Mouse (Mus musculus): ENCODE measurements at regions not wholly inside any gene's neighbourhood (a gene's known extent, or its start where the extent isn't known, plus 50 kb on each side); places are given as distances from the start of the nearest gene placed in this dataset.

DNA sequence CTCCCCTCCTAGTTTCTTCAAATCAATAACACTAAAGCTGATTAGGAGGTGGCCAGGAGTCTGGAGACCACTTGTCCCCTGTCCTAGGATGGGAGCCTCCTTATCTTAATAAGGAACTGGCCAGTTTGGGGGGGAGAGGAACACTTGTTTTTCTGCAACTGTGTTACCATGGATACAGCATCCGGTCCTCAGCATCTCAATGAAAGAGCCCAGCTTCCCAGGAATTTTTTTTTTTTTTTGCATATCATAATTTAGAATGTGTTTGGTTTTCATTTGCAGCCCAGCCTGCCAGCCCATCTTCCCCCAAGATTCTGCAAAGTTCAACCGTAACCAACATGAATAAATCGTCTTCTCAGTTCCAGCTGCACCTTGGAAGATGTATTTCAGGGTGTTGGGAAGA, 93.6 kb downstream of the Tmem130 start:
- TF ChIP-seq CTCF (IDR thresholded peaks at IDR 0.05; ENCODE audit: control insufficient read depth, insufficient read depth, insufficient replicate concordance, low read depth, low read length), result no peak
- TF ChIP-seq POLR2A (IDR thresholded peaks at IDR 0.05; ENCODE audit: control insufficient read depth, low read depth, low read length), result no peak
